Mouse (Mus musculus): ENCODE measurements around the gene Rad50. TPM values are rescaled to one million over a fixed set of nuclear protein-coding genes. Genes with fewer than 3 reads are reported as not detected.

The Rad50 gene
- total RNA-seq, 2 experiments from 2014 or later: 53.6 to 91.4 TPM

DNA sequence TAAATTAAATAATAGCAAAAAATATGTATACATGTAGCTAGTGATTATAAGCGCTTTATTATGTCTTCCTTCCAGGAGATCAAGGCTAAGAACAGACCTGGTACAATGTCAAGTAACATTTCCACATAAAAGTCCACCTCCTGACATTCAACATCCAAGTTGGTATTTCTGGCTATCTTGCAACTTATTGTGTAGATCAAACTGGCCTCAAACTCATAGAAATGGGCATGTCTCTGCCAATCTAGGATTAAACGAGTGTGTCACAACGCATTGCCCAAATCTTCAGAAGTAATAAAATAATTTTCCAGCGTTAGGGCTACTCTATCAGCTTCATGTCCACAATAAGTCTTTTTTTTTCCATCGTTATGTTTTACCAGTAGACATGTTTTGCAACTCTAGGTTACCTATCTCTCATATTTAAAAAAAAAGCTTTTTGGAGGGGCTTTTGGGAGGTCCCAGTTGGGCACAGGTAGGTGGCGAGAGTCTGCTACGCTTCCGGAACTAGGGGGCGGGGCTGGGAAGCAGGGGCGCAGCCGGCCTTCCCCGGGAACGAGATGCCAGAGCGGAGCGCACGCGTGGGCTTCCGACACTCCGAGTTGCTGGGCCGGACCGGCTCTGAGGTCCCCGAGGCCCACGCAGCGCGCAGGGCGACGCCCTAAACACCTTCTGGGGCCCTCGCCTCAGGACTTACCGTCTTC is 734 bp downstream of the Rad50 start:
- ATAC-seq (replicated peaks; ENCODE audit: low FRiP score, low TSS enrichment, poor library complexity, severe bottlenecking): peak; percentile 63

GRCm38 (mm10) chr11:53699351-53699750 is 7.8 kb downstream of the Rad50 start:
- no peak for ATAC-seq (replicated peaks; ENCODE audit: low FRiP score, low TSS enrichment, poor library complexity, severe bottlenecking)

- ATAC-seq (replicated peaks; ENCODE audit: low FRiP score, low TSS enrichment, poor library complexity, severe bottlenecking): no peak
Measured at GRCm38 (mm10) chr11:53698521-53698920, 8.6 kb downstream of the Rad50 start.

- ATAC-seq (replicated peaks; ENCODE audit: low FRiP score, low TSS enrichment, poor library complexity, severe bottlenecking): no peak
Measured at GRCm38 (mm10) chr11:53691979-53692378, 15.1 kb downstream of the Rad50 start.

DNA sequence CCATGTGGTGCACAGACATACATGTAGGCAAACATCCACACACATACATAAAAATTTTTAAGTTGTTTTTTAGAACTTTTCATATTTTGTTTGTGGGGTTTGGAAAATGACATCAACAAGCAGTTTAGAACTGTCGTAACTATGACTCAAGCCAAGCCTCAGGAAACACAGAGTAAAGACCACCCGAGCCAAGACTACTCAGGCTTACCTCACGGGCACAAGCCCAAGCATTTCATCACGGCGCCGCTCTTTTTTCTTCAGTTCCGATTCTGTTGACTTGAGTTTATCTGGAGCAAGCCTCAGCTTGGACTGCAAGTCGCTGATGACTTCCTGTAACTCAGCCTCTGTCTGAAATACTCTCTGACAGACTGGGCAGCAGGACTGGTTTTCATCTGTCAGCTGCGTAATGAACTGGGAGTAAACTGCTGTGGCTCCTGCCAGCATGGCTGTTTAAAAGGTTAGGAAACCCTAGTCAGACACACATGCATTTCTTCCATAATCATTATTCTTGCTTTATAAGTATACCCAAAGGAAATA is 24.1 kb downstream of the Rad50 start:
- no peak for ATAC-seq (replicated peaks; ENCODE audit: low FRiP score, low TSS enrichment, poor library complexity, severe bottlenecking)

DNA sequence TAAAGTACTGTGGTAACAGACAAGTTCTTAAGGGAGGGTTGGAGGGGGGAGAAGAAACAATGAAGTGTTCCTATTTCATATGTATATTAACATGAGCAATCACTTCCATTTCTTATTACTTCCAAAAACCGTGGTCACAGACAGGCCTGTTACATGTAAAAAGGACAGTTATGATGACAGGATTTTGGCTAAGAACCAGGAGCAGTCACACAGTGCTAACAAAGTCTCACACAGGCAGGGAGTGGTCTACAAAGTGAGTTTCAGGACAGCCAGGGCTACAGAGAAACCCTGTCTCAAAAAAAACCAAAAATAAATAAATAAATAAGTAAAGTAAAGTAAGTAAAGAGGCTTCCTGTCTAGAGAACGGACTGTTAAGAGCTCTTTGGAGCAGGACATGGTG is 24.9 kb downstream of the Rad50 start:
- no peak for ATAC-seq (replicated peaks; ENCODE audit: low FRiP score, low TSS enrichment, poor library complexity, severe bottlenecking)

GRCm38 (mm10) chr11:53681686-53682085 is 25.4 kb downstream of the Rad50 start:
- no peak for ATAC-seq (replicated peaks; ENCODE audit: low FRiP score, low TSS enrichment, poor library complexity, severe bottlenecking)

- ATAC-seq (replicated peaks; ENCODE audit: low FRiP score, low TSS enrichment, poor library complexity, severe bottlenecking): no peak
Measured at GRCm38 (mm10) chr11:53680141-53680540, 27.0 kb downstream of the Rad50 start.

- ATAC-seq (replicated peaks; ENCODE audit: low FRiP score, low TSS enrichment, poor library complexity, severe bottlenecking): no peak
Measured at GRCm38 (mm10) chr11:53671414-53671813, 35.7 kb downstream of the Rad50 start.

DNA sequence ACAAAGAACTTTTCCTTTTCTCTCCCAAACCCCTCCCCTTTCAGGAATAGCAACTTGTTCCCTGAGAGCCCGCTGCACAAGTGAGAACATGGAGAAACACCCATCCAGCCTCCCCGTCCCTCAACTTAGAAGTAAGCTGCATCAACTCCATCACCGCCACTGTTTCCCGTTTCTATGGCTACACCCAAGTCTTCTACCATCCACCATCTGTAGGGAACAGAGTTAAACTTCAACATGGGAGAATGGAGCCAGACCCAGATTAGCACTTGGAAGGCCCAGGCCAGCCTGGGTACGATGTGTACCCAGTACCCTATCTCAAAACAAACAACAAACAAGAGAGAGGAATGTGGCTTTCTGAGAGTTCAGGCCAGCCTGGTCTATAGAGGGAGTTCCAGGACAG is 43.0 kb downstream of the Rad50 start:
- ATAC-seq (replicated peaks; ENCODE audit: low FRiP score, low TSS enrichment, poor library complexity, severe bottlenecking): no peak

GRCm38 (mm10) chr11:53662794-53663674 is 44.1 kb downstream of the Rad50 start:
- 0 out of 2 replicates have a peak, but pooled peaks have one; percentile 34 for ATAC-seq (replicated peaks; ENCODE audit: low FRiP score, low TSS enrichment, poor library complexity, severe bottlenecking)

- ATAC-seq (replicated peaks; ENCODE audit: low FRiP score, low TSS enrichment, poor library complexity, severe bottlenecking): no peak
Measured at GRCm38 (mm10) chr11:53657828-53658227, 49.3 kb downstream of the Rad50 start.

DNA sequence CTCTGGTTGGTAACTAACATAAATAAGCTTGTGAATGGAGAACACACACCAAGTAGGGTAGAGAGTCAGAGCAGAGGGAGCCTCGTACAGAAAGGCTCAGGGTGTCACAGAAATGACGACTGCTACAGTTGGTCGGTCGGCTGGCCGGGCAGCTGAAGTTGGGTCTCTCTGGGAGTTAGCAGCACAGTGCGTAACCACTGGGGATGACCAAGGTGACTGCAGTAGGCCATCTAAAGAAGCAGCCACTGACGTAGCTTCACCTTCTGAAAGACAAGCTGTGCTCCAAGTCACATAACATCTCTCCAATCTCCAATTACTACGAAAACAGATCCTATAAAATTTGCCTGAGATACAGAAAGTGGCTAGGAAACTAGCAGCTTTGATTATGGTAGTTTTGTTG is 49.7 kb downstream of the Rad50 start:
- ATAC-seq (replicated peaks; ENCODE audit: low FRiP score, low TSS enrichment, poor library complexity, severe bottlenecking): no peak

DNA sequence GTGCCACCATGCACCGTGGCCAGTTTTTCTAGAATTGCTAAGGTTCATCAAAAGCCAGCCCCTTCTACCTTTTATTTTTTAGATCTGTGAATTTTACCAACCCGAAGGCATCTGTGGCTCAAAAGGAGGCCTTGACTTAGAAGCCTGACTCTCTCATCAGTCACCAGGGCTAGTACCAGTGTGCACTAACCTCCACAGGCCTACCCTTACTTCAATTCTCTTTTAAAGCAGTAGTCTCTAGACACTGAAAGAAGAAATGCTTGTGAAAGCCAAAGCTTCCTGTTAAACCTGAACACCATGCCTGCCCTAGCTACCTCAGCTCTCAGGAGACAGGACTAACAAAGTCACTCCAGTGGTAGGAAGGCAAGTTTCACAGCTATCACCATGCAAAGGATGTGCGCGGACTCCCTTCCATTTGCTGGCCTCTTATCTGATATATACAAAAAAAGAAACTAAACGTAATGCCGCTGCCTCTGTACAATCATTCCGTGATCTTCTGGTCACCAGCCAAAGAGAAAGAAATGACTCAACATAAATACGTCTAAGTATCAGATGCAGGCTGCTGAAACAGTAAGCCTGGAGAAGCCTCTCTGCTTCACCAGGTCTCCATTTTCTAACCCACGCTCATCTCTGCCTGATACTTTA is 50.4 kb downstream of the Rad50 start:
- peak; percentile 61 for ATAC-seq (replicated peaks; ENCODE audit: low FRiP score, low TSS enrichment, poor library complexity, severe bottlenecking)

DNA sequence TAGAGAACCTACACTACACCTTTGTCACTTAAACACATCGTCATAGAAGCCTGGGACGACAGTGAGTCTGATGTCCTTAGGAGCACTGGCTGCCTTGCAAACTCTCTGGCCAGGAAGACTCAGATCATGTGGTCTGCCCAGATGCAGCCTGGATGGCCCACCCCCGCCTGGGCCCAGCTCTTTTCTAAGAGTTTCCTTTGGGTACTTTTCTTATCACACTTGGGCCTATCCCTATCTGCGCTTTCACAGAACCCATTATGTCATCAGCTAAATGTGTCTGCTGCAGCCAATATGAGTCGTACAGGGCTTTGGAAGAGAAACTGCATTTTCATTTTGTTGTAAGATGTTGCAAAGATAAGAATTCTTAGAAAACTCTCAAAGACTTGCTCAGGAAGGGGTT is 52.1 kb downstream of the Rad50 start:
- peak; percentile 72 for ATAC-seq (replicated peaks; ENCODE audit: low FRiP score, low TSS enrichment, poor library complexity, severe bottlenecking)

DNA sequence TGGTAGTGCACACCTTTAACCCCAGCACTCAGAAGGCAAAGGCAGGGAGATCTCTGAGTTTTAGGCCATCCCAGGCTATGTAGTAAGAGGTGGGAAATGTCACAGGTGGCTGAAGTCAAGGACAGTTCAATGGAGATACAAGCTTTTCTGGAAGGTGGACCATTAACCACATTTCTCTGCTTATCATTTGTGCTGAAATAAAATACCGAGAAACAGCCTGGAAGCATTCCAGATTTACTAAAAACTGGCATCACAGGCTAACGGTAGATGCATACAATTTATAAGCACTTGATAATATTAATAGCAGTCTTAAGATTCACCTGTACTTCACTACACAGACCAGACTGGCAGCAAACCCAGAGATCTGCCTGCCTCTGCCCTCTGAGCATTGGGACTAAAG is 54.7 kb downstream of the Rad50 start:
- no peak for ATAC-seq (replicated peaks; ENCODE audit: low FRiP score, low TSS enrichment, poor library complexity, severe bottlenecking)

DNA sequence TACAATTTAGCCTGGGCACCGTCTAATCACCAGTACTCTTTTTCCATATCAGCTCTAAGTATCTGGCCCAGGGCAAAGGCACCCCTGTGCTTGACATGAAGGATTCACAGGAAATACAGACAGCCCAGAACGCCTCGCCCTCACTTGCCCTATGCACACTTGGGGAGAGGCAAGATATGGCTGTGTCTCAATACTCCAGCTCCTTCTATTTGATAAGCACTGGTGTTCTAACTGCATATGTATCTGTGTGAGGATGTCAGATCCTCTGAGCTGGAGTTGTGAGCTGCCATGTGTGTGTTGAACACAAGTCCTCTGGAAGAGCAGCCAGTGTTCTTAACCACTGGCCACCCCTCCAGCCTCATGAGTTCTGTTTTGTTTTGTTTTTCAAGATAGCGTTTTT is 55.7 kb downstream of the Rad50 start:
- peak; percentile 59; the same call in 1 of the 2 replicates for ATAC-seq (replicated peaks; ENCODE audit: low FRiP score, low TSS enrichment, poor library complexity, severe bottlenecking)

DNA sequence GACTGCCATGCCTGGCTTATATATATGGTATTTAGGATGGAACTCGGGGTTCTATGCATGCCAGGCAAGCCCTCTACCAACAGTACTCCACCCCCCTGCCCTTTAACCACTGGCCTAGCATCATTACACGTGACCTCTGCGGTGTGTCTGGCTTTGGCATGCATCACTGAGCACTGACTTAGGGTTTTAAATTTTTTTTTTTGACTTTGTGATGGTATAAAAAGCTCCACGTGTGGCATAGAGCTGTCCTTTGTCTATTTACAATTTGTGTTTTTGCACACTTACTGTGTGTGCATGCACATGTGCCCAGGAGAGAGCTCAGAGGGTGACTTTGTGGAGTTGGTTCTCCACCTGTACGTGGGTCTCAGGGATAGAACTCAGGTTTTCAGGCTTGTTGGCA is 63.1 kb downstream of the Rad50 start:
- no peak for ATAC-seq (replicated peaks; ENCODE audit: low FRiP score, low TSS enrichment, poor library complexity, severe bottlenecking)

DNA sequence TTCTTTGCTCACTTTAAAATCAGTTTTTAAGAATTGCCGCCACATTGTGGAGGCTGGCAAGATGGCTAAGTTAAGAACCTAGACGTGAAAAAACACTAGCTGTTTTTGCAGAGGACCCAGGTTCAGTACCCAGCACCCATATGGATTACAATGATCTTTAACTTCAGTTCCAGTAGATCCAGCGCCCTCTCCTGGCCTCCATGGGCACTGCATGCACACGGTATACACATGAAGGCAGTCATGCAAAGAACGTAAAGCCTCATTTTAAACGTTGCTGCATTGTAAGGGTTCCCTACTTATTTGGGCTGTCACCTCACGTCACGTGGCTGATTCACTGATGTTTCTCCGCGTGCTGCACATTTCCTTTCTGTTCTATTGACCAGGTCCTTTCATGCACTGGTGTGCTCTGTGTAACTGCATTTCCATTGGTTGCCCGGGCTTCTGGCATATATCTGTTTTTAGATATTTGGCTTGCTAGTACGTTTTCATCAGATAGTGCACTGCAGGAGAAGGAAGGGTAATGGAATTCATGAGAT is 64.3 kb downstream of the Rad50 start:
- ATAC-seq (replicated peaks; ENCODE audit: low FRiP score, low TSS enrichment, poor library complexity, severe bottlenecking): no peak

GRCm38 (mm10) chr11:53637803-53638260 is 69.3 kb downstream of the Rad50 start:
- ATAC-seq (replicated peaks; ENCODE audit: low FRiP score, low TSS enrichment, poor library complexity, severe bottlenecking): no peak

Data from megakaryocyte-erythroid progenitor cell, adult 5-6 weeks (primary cell).